Mouse (Mus musculus) kidney, postnatal 0 days (tissue): ENCODE measurements around the gene Pitpnm2. TPM values are rescaled to one million over a fixed set of nuclear protein-coding genes. Genes with fewer than 3 reads are reported as not detected.

Experiments used
- ATAC-seq: fragments of 200-750 bp; cut with Nextera tagmentation; replicated peaks from 2 replicates; pipeline ENCODE4 v1.8.0; 2017; ENCODE audit warnings: low read depth, moderate number of reproducible peaks, moderate TSS enrichment, moderate library complexity; ENCODE audit not compliant: low FRiP score
- DNase-seq: peaks from one replicate; pipeline ENCODE4 v3.0.0-alpha.2; 2016; ENCODE audit warnings: low spot score
- H3K27ac ChIP-seq: fragments of 300-500 bp; sonication (generic); 2 replicates; pipeline ENCODE4 v1.5.1; 2014; ENCODE audit warnings: mild to moderate bottlenecking
- H3K27me3 ChIP-seq: fragments of 300-500 bp; sonication (generic); 2 replicates; pipeline ENCODE4 v1.6.1; 2014; ENCODE audit warnings: low read length, mixed read lengths; ENCODE audit not compliant: insufficient read depth
- H3K36me3 ChIP-seq: fragments of 300-500 bp; sonication (generic); 2 replicates; pipeline ENCODE4 v1.6.1; 2014; ENCODE audit warnings: low read length, mixed read lengths; ENCODE audit not compliant: insufficient read depth
- H3K4me1 ChIP-seq: fragments of 300-500 bp; sonication (generic); replicated peaks from 2 replicates; pipeline ENCODE4 v1.6.1; 2014; ENCODE audit warnings: antibody characterized with exemption, low read length, mixed read lengths; ENCODE audit not compliant: insufficient read depth
- H3K4me2 ChIP-seq: fragments of 300-500 bp; sonication (generic); 2 replicates; pipeline ENCODE4 v1.6.1; 2014; ENCODE audit warnings: mild to moderate bottlenecking, low read length, moderate library complexity, mixed read lengths
- H3K4me3 ChIP-seq: fragments of 300-500 bp; sonication (generic); replicated peaks from 2 replicates; pipeline ENCODE4 v1.5.1; 2014; ENCODE audit warnings: low read depth, low read length
- H3K9ac ChIP-seq: fragments of 300-500 bp; sonication (generic); 2 replicates; pipeline ENCODE4 v1.6.1; 2014; ENCODE audit warnings: low read depth, low read length
- H3K9me3 ChIP-seq: fragments of 300-500 bp; sonication (generic); replicated peaks from 2 replicates; pipeline ENCODE4 v1.6.1; 2016; ENCODE audit warnings: low read length, inconsistent platforms, mixed read lengths
- CTCF ChIP-seq: IDR thresholded peaks from 2 replicates; pipeline ENCODE4 v1.5.1; 2016; ENCODE audit warnings: antibody characterized with exemption, low read depth, mild to moderate bottlenecking, moderate library complexity
- WGBS: fragments of 180-500 bp; shearing (Covaris S2); extraction: QIAGEN DNeasy Blood & Tissue Kit; methylation state at CpG from one replicate; pipeline ENCODE4 v1.1.7; 2014; 5-methylcytosine and 5-hydroxymethylcytosine counted together
- polyA plus RNA-seq: library from polyadenylated mRNA; unstranded; fragments of >200 nt; fragmentation: Nextera tagmentation; extraction: Ambion mirVana; gene quantifications from 2 replicates; pipeline ENCODE4 v1.2.1, GENCODE M21; 2015

Gene Pitpnm2
- polyA plus RNA-seq, 1 experiment from 2014 or later = 3.1 TPM

GRCm38 (mm10) chr5:124100128-124101044 is 149.2 kb downstream of the Pitpnm2 start:
- Histone ChIP-seq H3K9ac (no peak overlapping the region), H3K4me2 (no peak overlapping the region), H3K4me3 (no peak overlapping the region), H3K27ac (no peak overlapping the region), H3K27me3 (no peaks in the 10 kb centered on the region), H3K4me1 (0 out of 2 replicates have a peak, but pooled peaks cover under 1% of the 10 kb centered on the region), H3K9me3 (no peaks in the 10 kb centered on the region), H3K36me3 (no peaks in the 10 kb centered on the region)
- DNase-seq (no peak), ATAC-seq (no peak)
- 90% methylated on average over 11 of the region's 11 CpGs for WGBS
- TF ChIP-seq CTCF = no peak

- H3K36me3 ChIP-seq = no peaks in the 10 kb centered on the region
- H3K4me1 ChIP-seq = 0 out of 2 replicates have a peak, but pooled peaks cover 6% of the 10 kb centered on the region
- H3K9ac ChIP-seq = no peak overlapping the region
- no peaks in the 10 kb centered on the region for H3K9me3 ChIP-seq
- no peak for ATAC-seq
- WGBS = 78% methylated on average over 2 of the region's 2 CpGs
- no peak overlapping the region for H3K27ac ChIP-seq
- TF ChIP-seq CTCF = no peak
- H3K4me3 ChIP-seq = no peak overlapping the region
- DNase-seq = no peak
- no peak overlapping the region for H3K4me2 ChIP-seq
- no peaks in the 10 kb centered on the region for H3K27me3 ChIP-seq
Observed at GRCm38 (mm10) chr5:124098923-124099322, 150.6 kb downstream of the Pitpnm2 start.

GRCm38 (mm10) chr5:124095596-124096232 is 153.8 kb downstream of the Pitpnm2 start, which contains the start of gene Abcb9:
Abcb9 (minus strand) TSS chr5:124095798.
- no peaks in the 10 kb centered on the region for H3K9me3 ChIP-seq
- H3K9ac ChIP-seq = peak within 1 kb of the TSS; percentile 63
- TF ChIP-seq CTCF = no peak
- peak within 1 kb of the TSS; percentile 41 for H3K4me3 ChIP-seq
- 2% methylated on average over 42 of the region's 42 CpGs for WGBS
- no peaks in the 10 kb centered on the region for H3K27me3 ChIP-seq
- no peak within 1 kb of the TSS for H3K27ac ChIP-seq
- peak; percentile 96 for DNase-seq
- H3K36me3 ChIP-seq = no peaks in the 10 kb centered on the region
- 0 out of 2 replicates have a peak, but pooled peaks cover 6% of the 10 kb centered on the region for H3K4me1 ChIP-seq
- peak; percentile 88 for ATAC-seq
- peak within 1 kb of the TSS; percentile 84 for H3K4me2 ChIP-seq

- WGBS = 9% methylated on average over 19 of the region's 19 CpGs
Observed at GRCm38 (mm10) chr5:124095077-124095581, 154.4 kb downstream of the Pitpnm2 start.

GRCm38 (mm10) chr5:124093852-124094604 is 155.5 kb downstream of the Pitpnm2 start:
- Histone ChIP-seq H3K36me3 (no peaks in the 10 kb centered on the region), H3K4me2 (no peak overlapping the region), H3K4me3 (no peak overlapping the region), H3K9ac (no peak overlapping the region), H3K9me3 (no peaks in the 10 kb centered on the region), H3K4me1 (0 out of 2 replicates have a peak, but pooled peaks cover 6% of the 10 kb centered on the region), H3K27ac (no peak overlapping the region), H3K27me3 (no peaks in the 10 kb centered on the region)
- ATAC-seq = no peak
- WGBS = 88% methylated on average over 12 of the region's 12 CpGs
- no peak for DNase-seq
- TF ChIP-seq CTCF = no peak

More at GRCm38 (mm10) chr5:124095077-124095581, 154.4 kb downstream of the Pitpnm2 start:
- Histone ChIP-seq H3K4me1 (0 out of 2 replicates have a peak, but pooled peaks cover 6% of the 10 kb centered on the region), H3K4me3 (peak overlapping the region; percentile 41), H3K9ac (peak overlapping the region; percentile 63), H3K4me2 (peak overlapping the region; percentile 84), H3K27ac (no peak overlapping the region), H3K36me3 (no peaks in the 10 kb centered on the region), H3K27me3 (no peaks in the 10 kb centered on the region), H3K9me3 (no peaks in the 10 kb centered on the region)
- DNase-seq (no peak), ATAC-seq (peak; percentile 60)
- no peak; the same call in 1 of the 2 replicates for TF ChIP-seq CTCF
